Mouse (Mus musculus) olfactory bulb, adult 2 months (tissue): ENCODE data around the gene Itga7. TPM values are rescaled to one million over a fixed set of nuclear protein-coding genes. Genes with fewer than 3 reads are reported as not detected.

Source experiments
- H3K27ac ChIP-seq: fragments of 200-500 bp; 2 replicates; pipeline ENCODE4 v1.5.1; 2012; ENCODE audit warnings: low read depth, low read length; ENCODE audit not compliant: insufficient read depth
- H3K4me1 ChIP-seq: fragments of 200-500 bp; 2 replicates; pipeline ENCODE4 v1.6.1; 2012; ENCODE audit warnings: low read length; ENCODE audit not compliant: control insufficient read depth, insufficient read depth
- H3K4me3 ChIP-seq: fragments of 200-500 bp; 2 replicates; pipeline ENCODE4 v1.5.1; 2012; ENCODE audit warnings: mild to moderate bottlenecking, low read depth, low read length, moderate library complexity; ENCODE audit not compliant: insufficient read depth
- CTCF ChIP-seq: fragments of 200-500 bp; IDR thresholded peaks from 2 replicates; pipeline ENCODE4 v1.5.1; 2012; ENCODE audit warnings: low read depth, mild to moderate bottlenecking, low read length, moderate library complexity; ENCODE audit not compliant: insufficient read depth
- POLR2A ChIP-seq: fragments of 200-500 bp; IDR thresholded peaks from 2 replicates; pipeline ENCODE4 v1.6.1; 2012; ENCODE audit warnings: mild to moderate bottlenecking, low read depth, low read length, moderate library complexity; ENCODE audit not compliant: insufficient read depth
- WGBS: fragments of 180-500 bp; shearing (Covaris S2); methylation state at CpG from one replicate; pipeline ENCODE4 v1.1.7; 2018; 5-methylcytosine and 5-hydroxymethylcytosine counted together
- polyA plus RNA-seq: library from polyadenylated mRNA; stranded (reverse); fragments of >200 nt; gene quantifications from 2 replicates; pipeline ENCODE4 v1.2.4, GENCODE M21; 2012; ENCODE audit warnings: low replicate concordance; ENCODE audit not compliant: missing spikeins, insufficient read depth, insufficient read length

Itga7 gene
- polyA plus RNA-seq, 1 experiment: not detected

GRCm38 (mm10) chr10:128917400-128917799 lies 16.2 kb upstream of the Itga7 start:
- WGBS: 91% methylated on average over 6 of the region's 6 CpGs
- Histone ChIP-seq H3K4me1 (peaks cover 29% of the 10 kb centered on the region), H3K4me3 (no peak overlapping the region), H3K27ac (no peak overlapping the region)
- TF ChIP-seq CTCF: no peak
- TF ChIP-seq POLR2A: no peak

DNA sequence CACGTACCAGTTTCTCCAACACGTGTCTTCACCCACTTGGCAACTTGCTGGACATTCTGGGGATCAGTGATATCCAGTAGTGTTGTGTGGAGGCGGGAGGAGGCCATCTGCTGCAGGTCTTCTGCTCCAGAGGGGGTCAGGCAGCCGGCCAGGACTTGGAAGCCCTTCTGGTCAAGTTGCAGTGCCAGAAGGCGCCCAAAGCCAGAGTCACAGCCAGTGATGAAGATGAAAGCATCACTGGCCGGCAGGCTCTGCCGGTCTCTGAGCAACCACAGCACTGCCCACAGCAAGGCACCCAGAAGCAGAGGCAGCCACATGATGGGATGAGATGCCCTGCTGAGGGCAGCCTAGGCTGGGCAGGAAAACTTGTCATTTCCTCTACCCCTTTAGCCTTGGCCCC lies 15.4 kb upstream of the Itga7 start:
- peaks cover 28% of the 10 kb centered on the region for H3K4me1 ChIP-seq
- H3K27ac ChIP-seq: no peak overlapping the region

GRCm38 (mm10) chr10:128919203-128919631 lies 14.4 kb upstream of the Itga7 start:
- H3K27ac ChIP-seq: peak overlapping the region; percentile 15; the same call in 1 of the 2 replicates
- WGBS: 41% methylated on average over 6 of the region's 6 CpGs

More for the DNA sequence above, 15.4 kb upstream of the Itga7 start:
- TF ChIP-seq POLR2A (no peak), CTCF (no peak)
- WGBS: 43% methylated on average over 7 of the region's 7 CpGs
- H3K4me3 ChIP-seq: no peak overlapping the region

DNA sequence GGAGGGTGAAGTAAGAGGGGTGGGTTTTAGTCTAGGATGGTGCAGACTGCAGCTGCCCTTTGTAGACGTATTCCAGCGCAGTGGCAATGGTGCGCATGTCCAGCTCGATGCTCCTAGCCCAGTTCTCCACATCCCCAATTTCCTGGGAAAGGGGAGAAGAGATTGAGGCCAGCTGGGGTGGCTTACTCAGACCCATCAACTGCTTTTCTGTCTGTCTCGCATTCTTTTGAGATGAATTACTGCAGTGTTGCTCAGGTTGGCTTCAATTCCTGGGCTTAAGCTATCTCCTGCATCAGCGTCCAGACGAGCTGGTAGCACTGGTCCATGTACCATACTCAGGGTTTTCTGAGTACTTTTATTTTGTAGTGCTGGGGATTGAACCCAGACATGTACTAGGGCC lies 13.7 kb upstream of the Itga7 start:
- Histone ChIP-seq H3K4me3 (no peak overlapping the region), H3K4me1 (peaks cover 24% of the 10 kb centered on the region), H3K27ac (no peak overlapping the region)
- 78% methylated on average over 7 of the region's 7 CpGs for WGBS
- TF ChIP-seq POLR2A: no peak
- no peak for TF ChIP-seq CTCF

More at GRCm38 (mm10) chr10:128919203-128919631, 14.4 kb upstream of the Itga7 start:
- TF ChIP-seq POLR2A (no peak), CTCF (no peak)
- Histone ChIP-seq H3K4me3 (no peak overlapping the region), H3K4me1 (peaks cover 24% of the 10 kb centered on the region)

DNA sequence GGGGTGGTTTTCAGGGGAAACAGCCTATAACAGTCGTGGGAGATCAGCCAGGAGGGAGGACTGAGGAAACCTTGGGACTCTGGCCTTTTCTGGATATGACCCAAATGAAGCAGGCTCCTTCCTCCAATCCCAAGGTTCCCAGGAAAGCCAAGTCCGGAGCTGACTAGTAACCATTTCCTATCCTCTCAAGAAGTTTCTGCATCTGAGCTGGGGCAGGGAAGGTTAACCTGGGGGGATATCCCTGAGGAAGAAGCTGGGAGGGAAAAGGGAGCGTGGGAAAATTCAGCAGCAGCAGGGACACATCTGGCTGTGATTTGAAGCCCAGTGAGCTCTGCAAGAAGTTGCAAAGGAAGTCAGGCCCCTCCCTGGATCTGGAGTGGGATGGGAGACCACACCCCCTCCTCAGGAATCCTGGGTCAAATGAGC lies 12.9 kb upstream of the Itga7 start:
- H3K27ac ChIP-seq: no peak overlapping the region

GRCm38 (mm10) chr10:128921251-128921650 lies 12.4 kb upstream of the Itga7 start:
- H3K27ac ChIP-seq: no peak overlapping the region
- no peak for TF ChIP-seq CTCF
- no peak for TF ChIP-seq POLR2A
- H3K4me1 ChIP-seq: peaks cover 24% of the 10 kb centered on the region
- 50% methylated on average over 1 of the region's 1 CpGs for WGBS
- H3K4me3 ChIP-seq: no peak overlapping the region

More for the DNA sequence above, 12.9 kb upstream of the Itga7 start:
- TF ChIP-seq POLR2A (no peak), CTCF (no peak)
- WGBS: 67% methylated on average over 3 of the region's 3 CpGs
- Histone ChIP-seq H3K4me3 (no peak overlapping the region), H3K4me1 (peaks cover 24% of the 10 kb centered on the region)

DNA sequence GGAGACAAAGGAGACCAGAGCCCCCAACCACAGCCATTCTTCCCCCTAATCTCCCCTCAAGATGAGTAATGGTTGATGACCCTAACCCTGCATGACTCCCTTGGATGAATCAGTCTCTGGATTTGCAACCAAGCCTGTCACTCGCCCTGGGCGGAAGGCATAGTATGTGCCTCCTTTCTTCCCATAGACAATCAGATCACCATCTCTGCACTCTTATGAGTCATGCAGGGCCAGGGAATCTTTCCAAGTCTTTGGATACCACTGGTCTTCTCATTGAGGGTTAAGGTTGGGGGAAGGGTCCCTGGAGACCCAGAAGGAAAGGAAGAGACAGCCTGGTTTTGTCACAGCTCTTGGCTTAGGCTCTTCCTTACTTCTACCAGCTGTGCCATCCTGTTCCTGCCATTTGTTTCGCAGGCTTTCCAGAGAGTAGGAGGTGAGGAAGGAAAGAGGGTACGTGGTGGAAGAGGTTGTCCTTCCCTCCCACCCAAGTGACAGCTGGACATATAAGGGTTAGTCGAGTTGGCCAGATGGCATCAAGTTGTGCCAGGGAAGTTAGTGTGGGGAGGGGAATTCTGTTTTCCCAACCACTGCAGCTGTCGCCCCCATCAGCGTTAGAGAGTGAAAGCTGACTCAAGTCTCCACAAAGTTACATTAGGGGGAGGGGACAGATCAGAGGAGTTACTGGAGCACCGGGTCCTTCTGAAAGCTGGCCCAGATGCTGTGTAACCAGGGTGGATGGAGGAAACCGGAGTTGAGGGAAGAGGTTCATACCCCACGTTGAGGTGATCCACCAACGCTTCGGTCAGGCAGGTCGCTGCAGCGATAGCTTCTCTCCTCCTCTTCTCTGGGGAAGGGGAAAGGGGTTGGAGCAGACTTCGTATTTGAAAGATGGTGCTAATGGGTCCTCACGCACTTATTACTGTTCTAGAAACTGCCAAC lies 11.5 kb upstream of the Itga7 start:
- H3K4me3 ChIP-seq: no peak overlapping the region
- H3K27ac ChIP-seq: 0 out of 2 replicates have a peak overlapping the region, but pooled peaks have one; percentile 34
- TF ChIP-seq CTCF (no peak), POLR2A (no peak)
- H3K4me1 ChIP-seq: peaks cover 24% of the 10 kb centered on the region
- WGBS: 57% methylated on average over 16 of the region's 16 CpGs

- H3K4me1 ChIP-seq: peaks cover 24% of the 10 kb centered on the region
- H3K27ac ChIP-seq: peak within 1 kb of the TSS; percentile 95
- H3K4me3 ChIP-seq: peak within 1 kb of the TSS; percentile 85
- TF ChIP-seq POLR2A: no peak
- no peak for TF ChIP-seq CTCF
- WGBS: 11% methylated on average over 1 of the region's 1 CpGs
These were observed 10.9 kb upstream of the Itga7 start, which contains the start of gene Rdh5 for GRCm38 (mm10) chr10:128922822-128923012. Gene Rdh5, minus strand, starts transcription at chr10:128922888.

GRCm38 (mm10) chr10:128923013-128923691 lies 10.5 kb upstream of the Itga7 start:
- TF ChIP-seq POLR2A: peak; percentile 73
- no peak for TF ChIP-seq CTCF
- H3K4me1 ChIP-seq: peaks cover 21% of the 10 kb centered on the region
- WGBS: under 1% methylated on average over 42 of the region's 42 CpGs

More at GRCm38 (mm10) chr10:128923013-128923691, 10.5 kb upstream of the Itga7 start:
- Histone ChIP-seq H3K4me3 (peak overlapping the region; percentile 85), H3K27ac (peak overlapping the region; percentile 95)
